Mouse (Mus musculus): ENCODE data around the gene Megf8.
A peak's percentile ranks its signal among the peaks of the same experiment; 100 is the strongest.

Megf8 gene

GRCm38 (mm10) chr7:25279076-25279860 lies 37.7 kb upstream of the Megf8 start:
- DNase-seq, result peak; percentile 96 to 97

GRCm38 (mm10) chr7:25279861-25280791 lies 36.8 kb upstream of the Megf8 start:
- peak; percentile 57 to 58 for DNase-seq

GRCm38 (mm10) chr7:25281166-25281733 lies 35.7 kb upstream of the Megf8 start:
- no peak for DNase-seq

- DNase-seq, result peak; percentile 99
These were observed 35.0 kb upstream of the Megf8 start for GRCm38 (mm10) chr7:25281734-25282601.

GRCm38 (mm10) chr7:25282731-25283211 lies 34.2 kb upstream of the Megf8 start:
- peak; percentile 69 for DNase-seq

GRCm38 (mm10) chr7:25283637-25284036 lies 33.3 kb upstream of the Megf8 start:
- DNase-seq, result peak; percentile 42 to 45

- peak; percentile 10 to 27 for DNase-seq
These were observed 32.8 kb upstream of the Megf8 start for GRCm38 (mm10) chr7:25284171-25284570.

- peak; percentile 66 to 70 for DNase-seq
These were observed 32.2 kb upstream of the Megf8 start for GRCm38 (mm10) chr7:25284766-25285165.

GRCm38 (mm10) chr7:25285511-25286238 lies 31.3 kb upstream of the Megf8 start:
- DNase-seq, result peak in 1 of 2 experiments; percentile 18

- DNase-seq, result peak; percentile 21 to 23
These were observed 30.0 kb upstream of the Megf8 start for GRCm38 (mm10) chr7:25286989-25287388.

GRCm38 (mm10) chr7:25288011-25288410 lies 29.0 kb upstream of the Megf8 start:
- no peak for DNase-seq

- DNase-seq, result peak in 1 of 2 experiments; percentile 9
These were observed 28.2 kb upstream of the Megf8 start for GRCm38 (mm10) chr7:25288721-25289120.

GRCm38 (mm10) chr7:25289925-25290324 lies 27.0 kb upstream of the Megf8 start:
- DNase-seq, result peak in 1 of 2 experiments; percentile 8

- peak in 1 of 2 experiments; percentile 5 for DNase-seq
These were observed 26.5 kb upstream of the Megf8 start for GRCm38 (mm10) chr7:25290463-25290862.

GRCm38 (mm10) chr7:25290911-25291310 lies 26.1 kb upstream of the Megf8 start:
- peak; percentile 76 to 77 for DNase-seq

GRCm38 (mm10) chr7:25292107-25292506 lies 24.9 kb upstream of the Megf8 start:
- DNase-seq, result peak; percentile 46 to 52

- DNase-seq, result peak; percentile 21 to 37
These were observed 23.7 kb upstream of the Megf8 start for GRCm38 (mm10) chr7:25293191-25293739.

GRCm38 (mm10) chr7:25294495-25294894 lies 22.5 kb upstream of the Megf8 start:
- DNase-seq, result no peak

GRCm38 (mm10) chr7:25294960-25295722 lies 21.8 kb upstream of the Megf8 start:
- peak in 1 of 2 experiments; percentile 6 for DNase-seq

- DNase-seq, result peak; percentile 64 to 69
These were observed 20.0 kb upstream of the Megf8 start for GRCm38 (mm10) chr7:25296945-25297453.

Measured in cerebellum, postnatal 10 days (tissue).